27 mouse cellular contexts compared by ENCODE assay signal in genomic region chr4:57256761-57257160, GRCm38 (mm10). TPM values are rescaled to one million over a fixed set of nuclear protein-coding genes. Genes with fewer than 3 reads are reported as not detected.
DNase-seq lines count a peak whose midpoint lies in the region; ATAC-seq and TF ChIP-seq lines count a peak whose summit lies in the region.
"Had no signal": no experiment of that assay in that cellular context is flagged by ENCODE, and none has a peak within 500 bp of the region (broad histone marks: within the 10 kb centered on the region; RNA-seq: fewer than 3 reads in every experiment).

No protein-coding gene starts in this region.

- H3K4me2 ChIP-seq in intestine, embryonic 16.5 days (ENCODE audit: low read depth, low read length): no peak overlapping the region
- H3K4me2 ChIP-seq: heart, embryonic 12.5 days; limb, embryonic 15.5 days; liver, embryonic 15.5 days; lung, embryonic 15.5 days; midbrain, embryonic 15.5 days; neural tube, embryonic 13.5 days had no signal

- peaks cover 5% of the 10 kb centered on the region; the same call in 1 of the 2 replicates for H3K36me3 ChIP-seq in intestine, embryonic 16.5 days (ENCODE audit: control insufficient read depth, insufficient read depth, low read length)
- H3K36me3 ChIP-seq: heart, embryonic 12.5 days; limb, embryonic 15.5 days; liver, embryonic 15.5 days; lung, embryonic 15.5 days; midbrain, embryonic 15.5 days; neural tube, embryonic 13.5 days had no signal

- no peaks in the 10 kb centered on the region for H3K27me3 ChIP-seq in intestine, embryonic 16.5 days (replicated peaks; ENCODE audit: control insufficient read depth, insufficient read depth, low read length)
- H3K27me3 ChIP-seq: heart, embryonic 12.5 days; limb, embryonic 15.5 days; liver, embryonic 15.5 days; lung, embryonic 15.5 days; midbrain, embryonic 15.5 days; neural tube, embryonic 13.5 days had no signal

- H3K27ac ChIP-seq in left cerebral cortex, adult 2 months: peak overlapping the region; percentile 29; the same call in 1 of the 2 replicates
- H3K27ac ChIP-seq in intestine, embryonic 16.5 days (ENCODE audit: low read length): no peak overlapping the region
- H3K27ac ChIP-seq: layer of hippocampus, adult 2 months; liver, embryonic 15.5 days; lung, embryonic 15.5 days; midbrain, embryonic 15.5 days; neural tube, embryonic 13.5 days had no signal

- TF ChIP-seq CTCF in left cerebral cortex, adult 2 months (IDR thresholded peaks at IDR 0.05): no peak

- peaks cover 5% of the 10 kb centered on the region; the same call in 1 of the 2 replicates for H3K4me1 ChIP-seq in intestine, embryonic 16.5 days (ENCODE audit: control insufficient read depth, insufficient read depth, low read length)
- H3K4me1 ChIP-seq: liver, embryonic 15.5 days; lung, embryonic 15.5 days had no signal

- intact Hi-C loops in left cerebral cortex, adult 2 months (cut with DNase I): loop anchor here (1.0 kb wide), 1 partner anchor 44 kb away; no protein-coding TSS in a partner anchor

- WGBS in intestine, embryonic 16.5 days: 77% methylated on average over 4 of the region's 4 CpGs

- ATAC-seq in intestine, embryonic 16.5 days: no peak
- ATAC-seq: forebrain, embryonic 16.5 days; midbrain, embryonic 15.5 days had no signal

- no peak overlapping the region for H3K4me3 ChIP-seq in left cerebral cortex, adult 2 months
- no peak overlapping the region for H3K4me3 ChIP-seq in intestine, embryonic 16.5 days (ENCODE audit: low read length)
- H3K4me3 ChIP-seq: heart, embryonic 12.5 days; layer of hippocampus, adult 2 months; limb, embryonic 15.5 days; liver, embryonic 15.5 days; lung, embryonic 15.5 days; midbrain, embryonic 15.5 days; myocyte; neural tube, embryonic 13.5 days had no signal

- no peak for DNase-seq in left cerebral cortex, adult 2 months (ENCODE audit: extremely low spot score in 1 of 2, low spot score in 2 of 2)
- DNase-seq in left cerebral cortex, adult 8-10 months (ENCODE audit: low spot score in 2 of 2): no peak
- DNase-seq in brain, adult 2 months (ENCODE audit: low read depth, low spot score): peak; percentile 92
- DNase-seq in cerebellum, adult 18-20 months: peak; percentile 85 to 88
- peak; percentile 91 to 94 for DNase-seq in cerebellum, postnatal 14 days
- no peak for DNase-seq in ovary, postnatal 10 days (ENCODE audit: low spot score)
- DNase-seq in B cell, adult 2 months: no peak
- DNase-seq: adrenal gland, postnatal 14 days; embryo, embryonic 11 days; gastrocnemius, postnatal 14 days; heart, adult 18-20 months; heart, postnatal 10 days; kidney, adult 8-10 months; kidney, postnatal 10 days; layer of hippocampus, postnatal 36 days; lung, postnatal 4 days; thymus, adult 18-20 months had no signal

- H3K9me3 ChIP-seq in intestine, embryonic 16.5 days (ENCODE audit: control insufficient read depth, low read length): no peaks in the 10 kb centered on the region
- H3K9me3 ChIP-seq: heart, embryonic 12.5 days; limb, embryonic 15.5 days; liver, embryonic 15.5 days; lung, embryonic 15.5 days; midbrain, embryonic 15.5 days; neural tube, embryonic 13.5 days had no signal

- no peak overlapping the region for H3K9ac ChIP-seq in intestine, embryonic 16.5 days (ENCODE audit: low read depth, low read length)
- H3K9ac ChIP-seq: heart, embryonic 12.5 days; limb, embryonic 15.5 days; liver, embryonic 15.5 days; lung, embryonic 15.5 days; midbrain, embryonic 15.5 days; neural tube, embryonic 13.5 days had no signal

RNA-seq across cellular contexts. Expression of gene Ptpn3, which starts 44.9 kb away (rescaled TPM):
- total RNA-seq in left cerebral cortex, adult 2 months (2021): 10 to 100 TPM; 68.4 to 77.7 TPM
- 10 to 100 TPM; 56.3 to 63.7 (median 60.2) TPM for total RNA-seq in left cerebral cortex, adult 8-10 months (2022)
- 8.5 and 10.1 TPM in 2 replicates for polyA plus RNA-seq in intestine, embryonic 16.5 days (2015; fragmentation: Nextera tagmentation; extraction: Ambion mirVana)

Comparison
In these comparisons a context has a peak if more than half of its experiments do, and no peak if none do; other contexts are left out.
1. DNase-seq: peak in brain, adult 2 months (single experiment), cerebellum, adult 18-20 months (2 of 2) and cerebellum, postnatal 14 days (2 of 2); none in left cerebral cortex, adult 2 months (0 of 2), left cerebral cortex, adult 8-10 months (0 of 2), ovary, postnatal 10 days (single experiment) and B cell, adult 2 months (0 of 2).